Mouse (Mus musculus) gastrocnemius, postnatal 36 days (tissue): ENCODE results near the gene Ppp2r2c. TPM values are rescaled to one million over a fixed set of nuclear protein-coding genes. Genes with fewer than 3 reads are reported as not detected.

Experiments
- DNase-seq, 2 experiments: peaks; one replicate each; pipeline ENCODE4 v3.0.0; 2022
- intact Hi-C: fragments of 180-260 bp; cut with DNase I; formaldehyde crosslinking; loops from one replicate; pipeline ENCODE4 v1.15.1; 2025
- total RNA-seq, 2 experiments: library from RNA; stranded (reverse); gene quantifications; 2 replicates each; pipeline ENCODE4 v1.2.3; 2021

Gene Ppp2r2c
- total RNA-seq, 2 experiments from 2014 or later: 0.23 to 0.32 TPM

DNA sequence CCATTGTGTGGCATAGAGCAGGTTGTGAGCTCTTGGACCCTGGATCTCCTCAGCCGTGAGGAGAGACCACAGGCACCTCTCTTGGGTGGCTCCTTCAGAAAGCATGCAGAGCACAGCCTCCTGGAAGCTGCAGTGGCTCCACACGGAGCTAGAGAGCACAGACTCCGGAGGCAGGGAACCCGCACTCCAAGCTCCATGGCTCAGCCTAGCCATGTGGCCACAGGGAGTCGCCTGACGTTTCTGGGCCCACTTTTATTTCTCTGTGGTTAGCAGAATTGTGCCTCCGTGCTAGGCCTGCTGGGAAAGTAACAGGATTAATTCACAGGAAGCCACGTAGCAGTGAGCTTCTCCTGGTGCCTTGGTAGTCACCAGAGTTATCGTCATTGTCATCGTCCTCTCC is 25.8 kb downstream of the Ppp2r2c start:
- intact Hi-C loops: no loop called here
- no peak for DNase-seq

DNA sequence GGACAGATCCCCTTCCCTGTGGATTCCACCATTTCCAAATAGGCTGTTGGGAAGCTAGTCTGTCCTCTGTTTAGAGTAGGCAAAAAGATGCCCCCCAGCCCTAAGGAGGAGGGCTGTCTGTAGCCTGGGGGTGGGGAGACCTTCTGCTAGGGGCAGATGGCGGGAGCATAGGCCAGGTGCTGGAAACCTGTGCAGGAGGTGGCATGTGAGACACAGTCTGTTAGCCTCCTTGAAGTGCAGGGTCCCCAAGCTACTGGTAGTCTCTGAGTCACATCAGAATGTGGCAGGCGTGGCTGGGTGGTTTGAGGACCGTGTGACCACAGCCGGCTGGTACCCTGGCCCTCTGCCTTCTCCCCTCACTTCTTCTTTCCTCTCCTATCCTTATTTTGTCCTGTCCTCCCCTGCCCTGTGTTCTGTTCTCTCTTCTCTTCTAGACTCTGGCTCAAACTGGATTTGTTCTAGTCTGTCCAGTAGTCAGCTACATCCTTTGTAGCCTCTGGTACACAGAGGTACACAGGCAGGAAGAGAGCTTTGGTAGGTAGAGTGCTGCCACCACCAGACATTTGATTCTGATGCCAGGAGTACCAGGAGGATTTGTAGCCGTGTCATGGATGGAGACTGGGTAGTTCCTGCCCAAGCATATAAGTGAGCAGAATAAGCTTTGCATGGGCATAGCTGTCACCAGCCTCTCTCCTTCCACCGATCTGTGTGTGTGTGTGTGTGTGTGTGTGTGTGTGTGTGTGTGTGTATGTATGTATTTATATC is 26.5 kb downstream of the Ppp2r2c start:
- no peak for DNase-seq
- intact Hi-C loops: no loop called here

DNA sequence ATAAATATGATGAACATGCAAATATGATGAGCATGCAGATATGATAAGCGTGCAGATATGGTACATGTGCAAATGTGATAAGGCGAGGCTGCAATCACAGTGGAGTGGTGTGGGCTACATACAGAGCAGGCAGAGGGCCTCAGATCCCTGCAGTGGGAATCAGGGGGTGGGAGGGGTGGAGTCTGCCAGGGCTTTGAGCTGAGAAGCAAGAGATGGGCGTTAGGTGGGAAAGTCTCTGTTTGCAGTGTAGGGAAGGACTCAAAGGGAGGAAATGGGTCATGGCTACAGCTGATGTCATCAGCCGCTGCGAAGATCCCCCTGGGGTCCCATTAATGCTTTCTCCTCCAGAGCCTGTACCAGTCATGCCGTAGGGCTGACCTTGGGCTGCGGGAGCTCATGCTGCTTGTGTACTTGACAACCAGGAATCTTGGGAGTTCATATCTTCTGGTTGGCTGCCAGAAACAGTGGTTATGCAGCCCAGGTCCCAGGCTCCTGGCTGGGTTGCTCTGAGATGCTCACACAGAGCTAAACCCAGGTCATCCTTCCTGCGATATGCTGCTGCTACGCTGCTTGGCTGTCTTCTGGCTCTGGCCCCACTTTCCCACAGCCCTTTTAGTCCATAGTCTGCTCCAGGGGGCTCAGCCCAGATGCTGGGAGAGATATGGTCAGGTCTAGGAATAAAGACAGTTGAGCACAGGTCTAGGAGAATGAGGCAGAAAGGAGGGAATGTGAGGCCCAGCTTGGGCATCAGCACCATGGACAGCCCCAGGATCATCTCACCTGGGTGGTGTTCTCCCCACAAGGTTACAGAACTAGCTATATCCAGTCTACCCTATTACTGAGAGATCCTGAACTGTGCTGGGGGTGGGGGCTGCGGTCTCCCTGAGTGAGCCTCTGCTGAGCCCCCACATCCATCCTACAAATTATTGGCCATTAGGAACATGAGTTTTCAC is 27.6 kb downstream of the Ppp2r2c start:
- intact Hi-C loops: no loop called here
- DNase-seq: no peak

DNA sequence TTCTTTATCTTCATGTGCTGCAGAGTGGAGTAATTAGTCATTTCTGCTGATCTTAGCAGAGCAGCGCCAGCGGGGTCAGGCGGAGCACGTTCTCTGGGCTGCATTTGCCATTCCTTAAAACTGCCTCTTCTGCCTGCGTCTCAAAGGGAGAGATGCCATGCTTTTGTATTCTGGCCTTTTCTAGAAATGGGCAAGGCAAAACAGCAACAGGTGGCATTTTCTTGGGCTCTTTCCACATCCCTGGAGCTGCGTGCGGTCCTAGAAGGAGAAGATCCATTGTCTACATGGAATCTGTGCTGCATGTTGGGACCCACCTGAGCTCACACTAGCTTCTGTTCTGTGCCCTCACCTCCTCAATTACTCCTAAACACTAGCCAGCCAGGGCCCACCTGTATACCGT is 29.7 kb downstream of the Ppp2r2c start:
- intact Hi-C loops: no loop called here
- DNase-seq: no peak

DNA sequence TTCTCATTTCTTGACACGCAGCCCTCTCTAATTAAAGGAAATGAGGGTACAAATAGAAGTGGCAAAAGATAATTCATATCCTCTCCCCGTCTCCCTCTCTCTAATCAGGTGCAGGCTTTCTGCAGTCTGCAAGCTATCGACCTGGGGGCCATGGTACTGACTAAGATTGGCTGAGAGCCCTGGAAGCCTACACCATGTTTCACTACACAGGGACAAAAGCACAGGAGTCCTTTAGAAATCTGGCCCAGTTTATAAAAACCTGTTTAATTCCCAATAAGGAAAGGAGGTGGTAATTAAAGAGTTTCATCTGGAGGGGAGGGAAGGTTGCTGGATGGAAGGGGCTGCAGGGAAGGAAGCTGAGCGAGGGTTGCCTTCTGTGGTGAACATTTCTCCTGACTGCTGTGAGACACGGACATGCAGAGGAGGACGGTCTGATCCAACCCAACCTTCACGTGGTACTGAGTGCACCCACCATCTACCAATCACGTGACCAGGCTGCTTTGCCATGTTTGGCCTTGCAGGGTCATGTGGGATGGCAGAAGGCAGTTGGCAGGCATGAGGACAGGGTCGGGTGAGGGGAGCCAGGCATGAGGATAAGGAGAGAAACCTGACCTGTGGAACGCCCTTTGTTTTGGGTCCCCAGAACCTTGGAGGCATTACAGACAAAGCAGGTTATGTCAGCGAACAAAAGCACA is 30.2 kb downstream of the Ppp2r2c start:
- DNase-seq: no peak
- intact Hi-C loops: no loop called here

DNA sequence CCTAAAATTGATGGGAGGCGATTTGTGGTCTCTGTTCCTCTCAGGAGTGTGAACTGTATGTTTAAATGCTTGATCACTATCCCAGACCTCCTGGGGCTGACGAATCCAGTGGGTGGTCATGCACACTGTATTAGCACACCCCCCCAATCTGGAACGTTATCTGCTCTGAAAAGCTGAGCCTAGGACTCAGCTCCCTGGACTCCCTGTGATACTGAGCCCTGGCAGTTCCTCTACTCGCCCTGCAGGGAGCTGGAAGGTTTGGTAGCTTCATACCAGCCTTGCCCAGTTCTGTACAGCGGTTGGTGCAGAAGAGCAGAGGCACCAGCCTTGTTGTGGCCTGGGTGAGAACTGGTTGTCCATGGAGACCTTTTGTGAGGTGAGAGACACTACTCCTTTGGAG is 31.1 kb downstream of the Ppp2r2c start:
- intact Hi-C loops: no loop called here
- no peak for DNase-seq

DNA sequence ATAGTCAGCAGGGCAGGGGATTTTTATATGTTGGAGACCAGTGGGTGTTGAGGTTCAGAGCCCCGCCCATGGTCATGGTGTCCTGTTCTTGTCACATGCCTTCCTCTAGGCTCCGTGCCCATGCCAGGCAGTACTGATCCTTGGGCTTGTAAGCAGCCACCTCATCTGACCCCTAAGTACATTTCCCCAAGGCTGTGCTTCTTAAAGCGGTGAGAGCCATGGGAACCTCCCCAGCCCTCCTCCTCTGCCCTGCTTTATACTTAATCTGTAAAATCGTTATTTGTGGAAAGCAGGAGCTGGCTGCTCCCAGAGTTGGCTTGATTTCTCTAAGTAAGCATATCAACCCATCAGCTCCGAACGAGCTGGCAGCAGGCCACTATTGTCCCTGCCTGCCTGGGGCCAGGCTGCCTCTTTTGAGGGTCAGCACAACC is 31.9 kb downstream of the Ppp2r2c start:
- intact Hi-C loops: no loop called here

DNA sequence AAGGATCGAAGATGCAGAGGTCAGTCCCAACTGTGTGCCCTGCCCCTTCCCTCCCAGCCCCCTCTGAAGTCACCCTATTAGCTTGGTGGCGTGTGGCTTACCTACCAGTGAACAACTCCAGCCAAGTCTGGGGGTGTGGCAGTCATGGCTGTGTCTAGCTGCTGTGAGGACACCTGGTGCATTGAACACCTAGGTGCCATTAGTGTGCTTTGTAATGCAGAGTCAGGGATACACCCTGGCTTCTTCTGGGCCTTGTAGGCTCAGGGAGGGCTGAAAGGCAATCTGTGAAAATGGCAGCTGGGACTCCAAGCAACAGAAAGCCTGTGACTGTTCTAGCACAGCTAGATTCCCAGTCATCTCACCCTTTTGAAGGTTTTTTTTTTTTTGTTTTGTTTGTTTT is 34.5 kb downstream of the Ppp2r2c start:
- intact Hi-C loops: no loop called here
- no peak for DNase-seq

More for the DNA sequence above, 31.9 kb downstream of the Ppp2r2c start:
- DNase-seq: no peak

DNA sequence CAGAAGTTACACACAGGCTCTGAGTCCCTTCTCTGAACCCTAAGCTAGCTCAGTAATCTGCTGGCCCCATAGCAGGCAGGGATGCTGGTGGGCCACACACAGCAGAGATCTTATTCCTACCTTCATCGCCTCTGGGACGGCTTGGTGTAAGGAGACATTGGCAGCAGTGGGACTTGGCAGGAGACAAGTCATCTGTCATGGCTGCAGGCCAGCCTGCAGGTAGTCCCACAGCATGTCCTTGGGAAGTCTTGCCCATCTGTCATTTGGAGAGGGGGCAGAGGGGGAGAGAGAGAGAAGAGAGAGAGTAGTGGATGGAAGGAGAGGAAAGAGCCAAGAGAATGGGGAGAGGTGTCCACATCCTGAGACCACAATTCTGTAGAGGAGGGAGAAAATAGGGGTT is 35.8 kb downstream of the Ppp2r2c start:
- intact Hi-C loops: no loop called here
- no peak for DNase-seq

DNA sequence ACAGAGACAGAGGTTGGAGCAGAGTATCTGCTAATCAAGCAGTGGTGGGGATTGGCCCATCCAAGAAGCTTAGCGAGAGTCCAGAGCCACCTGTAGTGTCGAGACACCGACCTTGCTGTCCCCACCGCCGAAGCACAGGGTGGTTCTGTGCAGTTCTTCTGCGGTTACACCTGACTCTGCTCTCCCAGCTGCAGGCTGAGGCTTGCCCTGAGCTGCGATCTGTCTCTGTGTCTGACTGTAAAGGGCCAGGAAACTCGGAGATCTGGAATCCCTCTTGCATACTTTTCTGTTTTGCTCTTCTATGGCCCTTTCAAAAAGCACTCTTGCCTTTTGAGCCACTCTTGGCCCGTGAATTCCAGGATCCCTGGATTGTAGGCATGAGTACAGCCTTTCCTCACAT is 36.4 kb downstream of the Ppp2r2c start:
- DNase-seq: no peak
- intact Hi-C loops: no loop called here

DNA sequence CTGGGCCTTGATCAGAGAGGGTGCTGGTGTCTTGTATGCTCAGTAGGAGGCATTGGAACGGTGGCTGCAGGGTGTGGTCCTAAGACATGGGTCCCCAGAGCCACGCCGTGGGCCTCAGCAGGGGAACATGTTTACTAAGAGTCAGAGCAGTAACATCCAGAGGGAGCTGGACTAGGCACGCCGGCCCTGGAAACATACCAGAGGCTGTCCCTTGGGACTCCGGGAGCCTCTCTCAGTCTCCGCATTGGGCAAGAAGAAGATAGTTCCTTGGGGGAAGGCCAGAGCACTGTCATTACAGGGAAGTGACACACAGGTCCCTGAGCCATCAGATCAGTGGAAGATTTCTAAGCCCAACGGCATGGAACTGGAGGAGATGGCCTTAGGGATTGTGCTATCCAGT is 36.9 kb downstream of the Ppp2r2c start:
- peak; percentile 26 to 37 for DNase-seq
- intact Hi-C loops: no loop called here

DNA sequence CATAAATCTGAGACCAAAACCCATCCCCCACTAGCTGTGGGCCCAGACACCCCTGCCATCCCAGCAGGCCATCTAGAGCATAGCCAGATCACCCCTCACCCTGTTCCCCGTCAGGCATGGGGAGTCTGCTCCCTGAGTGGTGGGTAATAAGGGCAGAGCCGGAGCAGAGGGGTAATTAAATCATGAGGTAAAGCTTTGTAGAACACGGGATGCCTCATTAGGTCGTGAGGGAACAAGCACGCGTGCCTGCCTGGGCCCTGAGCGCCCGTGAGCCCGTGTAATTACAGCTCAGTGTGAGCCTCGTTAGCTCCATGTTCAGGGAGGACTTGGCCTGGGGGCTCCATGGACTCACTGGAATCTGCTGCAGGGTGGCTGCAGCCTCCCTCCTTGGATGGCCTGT is 39.4 kb downstream of the Ppp2r2c start:
- intact Hi-C loops: no loop called here
- DNase-seq: no peak

DNA sequence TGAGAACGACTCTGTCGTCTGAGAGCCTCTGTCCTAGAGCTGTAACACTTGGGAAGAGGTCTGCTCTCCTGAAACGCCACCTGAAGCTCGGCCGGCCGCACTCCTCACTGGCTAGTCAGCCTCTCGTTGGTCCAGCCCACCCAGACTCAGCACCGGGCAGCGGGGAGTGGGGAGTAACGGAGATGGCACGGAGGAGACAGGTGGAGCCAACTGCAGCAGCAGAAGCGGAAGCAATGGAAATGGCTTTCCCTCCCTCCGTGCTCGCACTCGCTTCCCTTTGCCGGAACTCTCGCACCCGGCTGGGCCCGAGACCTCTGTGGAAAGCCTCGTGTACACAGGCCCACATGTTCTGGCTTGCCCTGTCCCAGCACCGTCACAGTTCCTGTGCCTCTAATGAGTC is 41.2 kb downstream of the Ppp2r2c start:
- DNase-seq: no peak
- intact Hi-C loops: no loop called here

DNA sequence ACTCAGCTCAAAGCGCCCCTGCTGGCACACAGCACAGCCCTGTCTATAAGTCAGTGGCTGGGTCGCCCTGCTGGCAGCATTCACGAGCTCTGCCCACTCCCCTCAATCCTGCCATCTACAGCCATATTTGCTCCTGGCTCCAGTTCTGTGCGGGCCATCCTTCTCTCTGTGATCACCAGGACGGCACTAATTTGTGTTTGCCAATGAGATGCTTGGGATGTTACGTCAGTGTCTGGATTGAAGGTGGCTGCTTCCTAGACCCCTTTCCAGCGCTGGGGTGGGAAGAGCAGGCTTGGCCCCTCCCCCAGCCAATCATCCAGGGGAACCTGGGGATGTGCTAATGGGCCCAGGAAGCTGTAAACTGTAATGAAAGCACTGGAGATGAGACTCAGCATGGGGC is 42.7 kb downstream of the Ppp2r2c start:
- no peak for DNase-seq
- intact Hi-C loops: no loop called here

DNA sequence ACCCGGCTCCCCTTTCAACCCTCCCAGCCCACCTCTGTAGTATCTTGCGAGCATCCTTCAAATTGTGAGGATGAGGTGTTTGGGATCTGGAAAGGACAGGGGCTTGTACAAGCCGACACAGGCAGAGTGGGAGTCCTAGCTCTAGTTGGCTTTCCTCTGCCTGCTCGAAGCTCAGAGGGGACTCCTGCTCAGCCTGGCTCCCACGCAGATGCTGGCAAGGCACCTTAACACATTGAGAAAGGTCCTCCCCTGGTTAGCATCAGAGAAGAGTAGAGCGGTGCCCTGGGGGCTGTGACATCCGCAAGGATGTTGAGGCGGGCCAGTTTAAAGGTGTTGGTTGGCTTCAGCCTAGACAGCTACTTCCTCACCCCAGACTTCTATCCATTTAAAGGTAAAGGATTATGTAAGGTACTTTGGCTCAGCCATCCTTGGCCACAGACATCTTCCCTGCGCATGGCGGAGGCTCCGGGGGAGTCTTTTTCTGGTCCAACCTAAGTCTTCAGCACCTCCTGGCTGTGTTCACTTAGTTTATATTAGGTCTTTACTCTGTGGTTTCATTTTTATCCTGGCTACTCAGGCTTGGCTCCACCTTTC is 43.5 kb downstream of the Ppp2r2c start:
- intact Hi-C loops: no loop called here
- DNase-seq: no peak

DNA sequence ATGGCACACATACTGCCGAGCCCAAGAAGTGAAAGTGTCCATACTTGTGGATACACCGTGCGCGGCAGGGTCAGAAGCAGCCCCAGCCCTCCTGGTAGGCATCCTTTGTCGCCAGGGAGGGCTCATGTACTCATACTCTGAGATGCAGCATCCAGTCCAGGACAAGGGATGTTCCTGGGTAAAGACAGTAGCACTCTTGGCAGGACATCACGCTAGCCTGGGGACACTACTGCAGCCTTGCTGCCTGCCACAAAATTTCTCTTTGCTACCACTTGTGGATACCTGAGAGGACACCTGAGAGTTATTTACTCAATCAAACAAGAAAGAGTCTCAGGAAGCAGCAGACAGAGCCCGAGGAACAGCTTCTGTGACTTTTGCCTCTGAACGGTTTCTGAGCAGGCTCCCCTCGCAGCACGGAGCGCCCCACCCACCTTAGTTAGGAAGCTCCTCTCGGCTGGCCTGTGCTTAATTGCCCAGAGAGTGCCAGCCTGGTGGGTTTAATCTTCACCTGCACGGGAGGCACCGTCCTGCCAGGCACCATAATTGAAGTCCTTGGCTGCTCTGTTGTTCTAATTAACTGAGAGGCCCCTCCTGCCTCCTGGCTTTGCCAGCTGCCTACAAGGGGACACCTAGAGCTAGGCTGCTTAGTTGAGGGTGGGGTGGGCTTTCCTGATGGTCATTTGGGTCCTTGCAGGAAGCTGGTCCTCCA is 44.4 kb downstream of the Ppp2r2c start:
- intact Hi-C loops: no loop called here
- DNase-seq: no peak

DNA sequence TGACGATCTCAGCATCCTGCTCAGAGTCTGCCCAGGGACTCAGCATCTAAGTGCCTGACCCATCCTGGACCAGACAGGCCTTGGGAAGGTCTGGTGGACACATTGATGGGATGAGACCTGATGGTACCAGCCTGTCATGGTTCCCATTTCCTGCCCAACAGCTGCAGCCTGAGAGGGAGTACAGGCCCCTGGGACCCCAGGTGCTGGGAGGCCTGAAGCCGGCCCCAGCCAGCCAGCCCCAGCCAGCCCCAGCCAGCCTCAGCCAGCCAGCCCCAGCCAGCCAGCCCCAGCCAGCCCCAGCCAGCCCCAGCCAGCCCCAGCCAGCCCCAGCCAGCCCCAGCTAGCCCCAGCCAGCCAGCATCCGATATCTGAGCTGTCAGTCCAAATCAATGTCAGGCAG is 46.9 kb downstream of the Ppp2r2c start:
- intact Hi-C loops: no loop called here

DNA sequence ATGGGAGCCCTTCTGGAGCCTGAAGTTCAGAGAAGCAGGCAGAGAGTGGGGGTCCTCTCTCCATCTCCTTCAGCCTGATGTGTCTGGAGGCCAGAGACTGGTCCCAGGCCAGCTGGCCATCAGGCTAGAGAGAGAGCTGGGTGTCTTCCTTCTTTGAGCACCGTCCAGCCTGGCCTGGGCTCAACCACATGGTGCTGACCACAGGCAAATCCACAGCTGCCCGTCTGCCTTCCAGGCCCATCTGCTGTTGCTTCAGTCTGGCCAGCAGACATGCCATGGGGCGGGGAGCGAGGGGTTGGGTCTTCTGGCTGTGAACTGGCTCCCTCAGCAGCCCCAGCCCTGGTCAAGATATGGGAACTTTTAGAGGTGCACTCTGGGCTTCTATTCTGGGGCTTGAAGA is 48.3 kb downstream of the Ppp2r2c start:
- no peak for DNase-seq

More for the DNA sequence above, 46.9 kb downstream of the Ppp2r2c start:
- DNase-seq: no peak

DNA sequence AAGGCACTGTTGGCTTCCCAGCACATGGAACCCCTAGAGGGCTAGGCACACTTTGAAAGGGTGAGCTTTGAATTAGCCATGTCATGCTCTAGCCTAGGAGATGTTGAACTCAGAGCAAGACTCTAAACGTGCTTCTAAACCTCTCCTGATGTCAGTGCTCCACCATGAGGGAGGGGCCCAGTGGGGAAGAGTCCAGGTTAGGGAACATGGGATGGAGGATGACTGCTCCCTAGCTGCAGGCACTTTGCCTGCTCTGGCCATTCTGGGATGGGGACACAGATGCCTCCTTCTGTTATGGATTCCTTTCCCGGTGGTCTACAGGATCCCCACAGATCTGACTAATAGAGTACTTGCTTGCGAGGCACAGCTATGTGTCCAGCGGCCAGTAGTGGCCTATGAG is 48.9 kb downstream of the Ppp2r2c start:
- intact Hi-C loops: no loop called here
- no peak for DNase-seq

More for the DNA sequence above, 48.3 kb downstream of the Ppp2r2c start:
- intact Hi-C loops: no loop called here

DNA sequence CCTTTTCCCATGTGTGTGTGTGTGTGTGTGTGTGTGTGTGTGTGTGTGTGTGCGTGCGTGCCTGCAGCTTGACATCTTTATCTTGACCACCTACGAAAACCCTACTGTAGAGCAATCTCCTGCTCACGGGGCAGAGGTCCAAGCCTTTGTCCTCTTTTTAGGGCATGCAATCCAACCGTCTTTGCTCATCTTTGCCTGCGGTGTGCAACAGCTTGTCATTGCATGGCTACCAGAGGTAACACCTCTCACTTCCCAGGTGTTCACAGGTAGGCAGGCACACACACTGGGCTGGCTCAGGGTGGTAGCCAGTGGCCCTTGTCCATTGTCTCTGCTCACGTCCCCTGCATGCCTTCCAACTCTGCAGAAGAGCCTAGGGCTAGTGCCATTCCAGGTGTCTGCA is 49.7 kb downstream of the Ppp2r2c start:
- intact Hi-C loops: no loop called here
- no peak for DNase-seq
